Mouse (Mus musculus): ENCODE measurements around the gene Mrpl42.

Gene Mrpl42

DNA sequence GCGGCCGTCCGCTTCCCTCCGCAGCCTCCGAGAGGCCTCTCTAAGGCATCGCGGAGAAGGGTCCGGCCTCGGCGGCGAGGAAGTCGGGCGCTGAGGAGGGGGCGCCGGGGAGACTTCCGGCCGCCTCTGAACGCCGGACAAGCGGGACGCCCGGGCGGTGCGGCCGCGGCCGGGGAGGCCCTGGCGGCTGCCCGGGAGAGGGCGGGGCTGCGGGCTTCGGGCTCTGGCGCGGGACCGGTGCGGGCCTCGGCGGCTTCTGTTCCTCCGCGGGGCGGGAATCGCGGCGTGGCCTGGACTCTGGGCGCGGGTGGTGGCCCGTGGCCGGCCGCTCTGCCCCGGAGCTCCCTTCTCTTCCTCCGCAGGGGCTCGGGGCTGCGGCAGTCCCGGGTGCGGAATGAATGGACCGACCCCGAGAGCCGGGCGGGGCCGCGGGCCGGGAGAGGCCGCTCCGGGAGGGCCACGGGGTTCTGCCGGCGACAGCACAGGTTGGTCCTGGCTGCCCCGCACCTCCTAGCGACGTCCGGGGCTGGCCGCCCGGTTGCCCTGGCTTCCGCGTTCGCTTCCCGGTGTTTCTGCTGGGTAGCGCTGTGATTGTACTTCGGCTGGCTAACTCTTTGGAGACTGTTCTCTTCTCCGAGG, 13.7 kb upstream of the Mrpl42 start:
- DNase-seq (ENCODE audit: low spot score), result no peak

DNA sequence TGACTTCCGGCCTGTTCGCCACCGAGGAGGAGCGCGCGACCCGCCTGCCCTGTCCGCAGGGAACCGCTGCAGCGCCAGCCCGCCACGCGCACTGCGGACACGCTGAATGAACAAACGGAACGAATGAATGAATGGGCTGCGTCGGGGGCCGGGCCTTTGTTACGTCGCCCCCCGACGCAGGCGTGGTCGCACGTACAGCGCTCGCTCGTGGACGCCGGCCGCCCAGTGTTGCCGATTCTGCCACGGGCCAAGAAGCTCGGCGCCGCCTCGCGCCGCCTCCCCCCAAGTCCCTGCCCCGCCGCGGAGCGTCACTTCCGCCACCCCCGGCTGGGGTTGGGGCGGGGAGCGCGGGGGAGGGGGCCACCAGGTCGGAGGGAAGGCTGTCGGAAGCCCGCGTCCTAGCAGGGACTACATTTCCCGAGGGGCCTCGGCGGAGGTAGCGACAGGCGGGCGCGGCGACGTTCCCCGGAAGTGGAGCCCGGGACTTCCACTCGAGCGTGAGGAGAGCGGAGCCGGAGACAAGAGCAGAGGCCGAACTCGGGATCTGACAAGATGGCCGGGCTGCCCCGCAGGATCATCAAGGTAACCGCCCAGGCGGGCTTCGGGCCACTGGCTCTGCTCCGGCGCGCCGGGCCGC, 13.0 kb upstream of the Mrpl42 start, which contains the start of gene Ube2n:
Gene Ube2n (plus strand): TSS at position 490 of the 637 bp plus-strand sequence.
- DNase-seq (ENCODE audit: low spot score), result peak; percentile 94

DNA sequence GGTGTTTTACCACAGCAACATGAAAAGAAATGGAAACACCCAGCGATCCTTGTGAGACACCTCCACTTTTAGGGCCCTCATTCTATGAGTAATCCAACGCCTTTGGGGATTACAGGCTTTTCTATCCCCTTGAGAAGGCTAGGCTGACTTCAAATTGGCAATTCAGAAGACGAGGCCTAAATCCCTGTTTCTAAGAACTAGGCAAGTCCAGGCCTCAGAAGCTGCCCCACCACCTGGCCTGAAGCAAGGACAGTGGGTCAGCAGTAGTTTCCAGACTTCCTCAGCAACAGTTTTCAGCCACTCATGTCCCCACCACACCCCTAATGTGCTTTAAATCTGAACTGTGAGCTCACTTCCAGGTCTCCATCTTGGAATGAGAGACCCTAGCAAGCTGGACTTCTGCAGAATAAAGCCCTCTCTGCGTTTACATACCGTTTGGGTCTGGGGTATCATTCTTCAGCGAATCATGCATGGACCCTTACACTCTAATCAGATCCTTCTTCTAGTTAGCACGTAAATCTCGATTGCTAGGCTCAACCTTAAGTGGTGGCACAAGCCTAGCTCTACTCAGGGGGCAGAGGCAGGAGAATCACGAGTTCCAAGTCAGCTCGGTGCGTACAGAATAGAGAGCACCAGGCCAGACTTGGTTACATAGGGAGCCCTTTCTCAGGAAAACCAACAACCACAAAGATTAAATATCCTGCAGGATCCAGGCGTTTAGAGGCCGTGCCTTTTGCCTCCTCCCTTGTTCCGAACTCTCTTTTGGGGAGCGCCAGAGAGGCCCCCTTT, 12.2 kb upstream of the Mrpl42 start:
- DNase-seq (ENCODE audit: low spot score), result no peak

DNA sequence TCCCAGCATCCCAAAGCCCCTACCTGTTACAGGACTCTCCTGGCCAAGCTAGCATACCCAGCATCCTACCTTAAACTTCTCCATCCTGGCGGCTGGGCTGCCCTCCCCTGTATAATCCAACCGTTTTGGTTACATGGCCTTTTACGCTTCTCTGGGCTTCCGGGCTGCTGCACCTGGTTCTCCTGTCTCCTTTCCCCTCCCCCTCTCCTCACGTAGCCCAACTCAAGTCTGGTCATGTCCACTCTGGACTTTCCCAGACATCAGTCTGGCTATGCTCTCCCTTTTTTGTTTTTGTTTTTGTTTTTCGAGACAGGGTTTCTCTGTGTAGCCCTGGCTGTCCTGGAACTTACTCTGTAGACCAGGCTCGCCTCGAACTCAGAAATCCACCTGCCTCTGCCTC, 10.9 kb upstream of the Mrpl42 start:
- DNase-seq (ENCODE audit: low spot score), result no peak

DNA sequence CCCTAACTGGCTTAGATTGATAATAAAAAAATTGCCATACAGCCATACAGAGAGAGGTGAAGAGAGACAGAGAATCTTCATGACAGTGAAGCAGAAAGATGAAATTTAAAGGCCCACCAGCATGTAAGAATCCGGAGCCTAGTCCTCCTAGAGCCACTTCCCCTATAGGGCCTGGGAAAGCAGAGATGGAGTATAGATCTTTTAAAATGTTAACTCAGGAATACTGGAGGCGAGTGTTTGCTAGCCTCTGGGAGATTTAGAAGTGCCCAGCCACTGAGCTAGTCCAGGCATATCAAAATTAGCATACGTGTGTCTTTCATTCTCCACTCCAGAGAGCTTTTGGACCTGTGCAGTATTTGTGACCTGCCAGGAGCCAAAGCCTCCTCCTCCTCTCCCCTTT, 7.5 kb upstream of the Mrpl42 start:
- DNase-seq (ENCODE audit: low spot score), result no peak

DNA sequence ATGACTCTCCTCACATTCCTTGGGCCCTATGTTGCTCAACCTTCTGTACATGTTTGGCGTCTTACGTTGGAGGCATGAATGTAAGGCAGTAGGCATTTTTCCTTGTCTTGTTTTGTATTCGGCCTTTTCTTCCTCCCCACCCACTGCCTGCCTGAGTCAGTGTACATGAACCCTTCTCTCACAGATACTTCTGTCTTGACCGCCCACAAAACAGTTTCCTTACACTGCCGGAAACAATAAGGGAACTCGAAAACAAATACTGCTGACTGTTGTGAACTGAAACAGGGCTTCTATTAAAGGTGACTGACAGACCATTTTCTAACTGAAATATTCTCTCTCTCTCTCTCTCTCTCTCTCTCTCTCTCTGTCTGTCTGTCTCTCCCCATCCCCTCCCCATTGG, 7.1 kb upstream of the Mrpl42 start:
- no peak for DNase-seq (ENCODE audit: low spot score)

DNA sequence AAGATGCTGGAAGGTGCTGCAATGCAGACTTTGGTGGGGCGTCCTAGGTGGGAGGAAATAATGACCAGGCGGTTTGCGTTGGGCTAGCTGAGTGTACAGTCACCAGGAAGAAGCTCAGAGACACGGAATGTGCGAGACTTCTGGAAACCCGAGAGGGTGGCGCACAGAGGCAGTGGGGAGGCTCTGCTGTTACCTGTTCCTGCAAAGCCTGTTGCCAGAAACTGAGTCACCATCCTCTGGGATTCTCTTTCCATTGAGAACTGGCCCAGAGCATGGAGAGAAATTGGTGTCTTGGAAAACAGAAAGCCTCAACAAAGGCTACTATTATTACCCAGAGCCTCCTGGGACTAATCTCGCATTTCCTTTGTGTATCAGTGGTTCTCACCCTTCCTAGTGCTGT, 6.4 kb upstream of the Mrpl42 start:
- DNase-seq (ENCODE audit: low spot score), result no peak

DNA sequence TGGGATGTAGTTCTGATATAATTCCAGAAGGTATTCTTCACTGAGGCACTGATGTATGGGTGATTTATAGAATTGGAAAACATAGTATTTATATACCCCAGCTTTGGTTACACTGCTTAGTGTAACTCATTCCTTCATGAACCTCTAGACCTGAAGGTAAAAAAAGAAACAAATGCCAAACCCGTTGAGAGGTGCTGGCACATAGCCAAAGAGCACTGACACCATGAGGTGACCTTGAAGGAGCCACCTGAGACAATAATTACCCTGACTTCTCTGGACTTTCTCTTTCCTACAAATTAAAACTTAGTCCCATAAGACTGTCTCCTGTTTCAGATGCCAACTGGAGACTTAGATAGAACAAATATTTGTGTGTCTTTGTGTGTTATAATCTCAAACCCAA, 2.6 kb upstream of the Mrpl42 start:
- DNase-seq (ENCODE audit: low spot score), result no peak

DNA sequence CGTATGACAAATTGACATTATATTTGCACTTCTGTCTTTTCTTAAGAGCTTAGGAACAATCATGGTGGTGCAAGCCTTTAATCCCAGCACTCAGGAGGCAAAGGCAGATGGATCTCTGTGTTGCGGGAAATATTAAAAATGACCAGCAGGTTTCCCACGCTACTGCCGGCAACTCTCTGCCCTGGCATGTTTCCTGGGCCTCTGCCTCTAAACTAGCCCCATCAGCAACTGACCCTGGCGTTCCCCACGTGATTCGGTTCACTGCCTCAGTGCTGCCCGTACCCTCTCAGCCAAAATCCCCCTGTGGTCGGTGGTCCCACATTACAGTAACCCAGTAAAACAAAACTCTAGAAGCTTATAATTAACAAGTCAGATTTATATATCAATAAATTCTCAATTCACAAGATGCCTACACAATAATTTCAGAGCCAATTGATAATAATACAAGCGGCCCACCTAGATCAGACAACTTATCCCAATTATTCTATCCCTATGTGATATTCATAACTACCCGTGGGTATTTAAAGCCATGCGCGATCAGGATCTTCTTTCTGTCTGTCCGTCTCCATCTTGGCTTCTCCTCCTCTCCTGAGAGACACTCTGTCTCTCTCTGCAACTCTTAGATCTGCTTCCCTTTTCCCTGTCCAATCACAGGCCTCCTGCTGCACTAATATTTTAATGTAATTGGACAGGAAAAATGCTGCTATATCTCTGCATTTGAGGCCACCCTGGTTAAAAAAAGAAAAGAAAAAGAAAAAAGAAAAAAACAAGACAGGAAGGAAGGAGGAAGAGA, 1.9 kb upstream of the Mrpl42 start:
- DNase-seq (ENCODE audit: low spot score), result no peak

DNA sequence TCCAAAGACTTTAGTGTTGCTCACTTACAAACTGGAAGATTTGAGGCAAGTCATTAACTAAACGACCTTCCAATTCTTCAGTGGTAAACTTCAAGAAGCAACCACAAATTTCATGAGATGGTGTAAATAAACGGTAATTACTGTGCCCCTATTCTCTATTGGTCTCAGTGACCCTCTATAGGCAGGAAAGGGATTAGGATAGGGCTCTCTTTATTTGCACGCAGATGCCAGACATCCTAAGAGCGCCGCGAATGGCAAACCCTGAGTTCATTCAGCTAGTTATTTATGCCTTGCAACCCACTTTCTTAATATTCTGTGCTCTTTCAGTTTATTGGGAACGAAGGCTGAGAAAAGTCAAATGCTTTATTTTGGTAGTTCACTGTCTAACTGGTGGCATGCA, 707 bp downstream of the Mrpl42 start:
- no peak for DNase-seq (ENCODE audit: low spot score)

DNA sequence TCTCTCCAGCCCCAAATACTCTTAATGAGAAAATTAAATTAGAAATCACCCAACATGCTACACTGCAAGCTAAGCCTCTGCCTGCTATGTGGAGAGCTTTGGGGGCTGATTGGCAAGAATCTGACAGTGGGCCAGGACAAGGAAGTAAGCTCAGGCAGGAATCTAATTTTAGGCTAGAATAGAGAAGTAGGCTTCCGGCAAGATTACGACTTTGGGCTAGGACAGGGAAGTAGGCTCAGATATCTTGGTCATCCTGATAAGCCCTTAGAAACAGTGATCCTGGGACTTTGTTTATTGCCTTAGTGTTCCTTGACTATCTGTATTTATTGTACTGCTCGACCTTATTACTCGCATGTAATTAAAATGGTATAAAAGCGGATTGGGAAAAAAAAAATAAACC, 7.5 kb downstream of the Mrpl42 start:
- DNase-seq (ENCODE audit: low spot score), result no peak

DNA sequence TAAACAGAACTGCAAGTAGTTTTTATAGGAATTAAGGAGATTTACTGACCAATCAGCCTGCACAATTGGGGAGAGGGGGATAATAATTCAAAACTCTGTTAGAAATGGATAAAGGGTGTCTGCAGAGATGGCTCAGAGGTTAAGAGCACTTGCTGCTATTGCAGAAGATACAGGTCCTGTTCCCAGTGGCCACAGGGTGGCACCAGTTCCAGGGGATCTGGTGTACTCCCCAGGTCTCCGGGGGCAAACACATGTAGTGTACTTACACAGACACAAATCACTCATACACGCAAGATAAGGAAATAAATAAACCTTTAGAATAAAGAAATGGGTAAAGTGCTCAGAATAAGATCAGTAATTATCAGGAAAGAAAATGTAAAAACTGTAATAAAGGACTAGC, 12.1 kb downstream of the Mrpl42 start:
- DNase-seq (ENCODE audit: low spot score), result no peak

DNA sequence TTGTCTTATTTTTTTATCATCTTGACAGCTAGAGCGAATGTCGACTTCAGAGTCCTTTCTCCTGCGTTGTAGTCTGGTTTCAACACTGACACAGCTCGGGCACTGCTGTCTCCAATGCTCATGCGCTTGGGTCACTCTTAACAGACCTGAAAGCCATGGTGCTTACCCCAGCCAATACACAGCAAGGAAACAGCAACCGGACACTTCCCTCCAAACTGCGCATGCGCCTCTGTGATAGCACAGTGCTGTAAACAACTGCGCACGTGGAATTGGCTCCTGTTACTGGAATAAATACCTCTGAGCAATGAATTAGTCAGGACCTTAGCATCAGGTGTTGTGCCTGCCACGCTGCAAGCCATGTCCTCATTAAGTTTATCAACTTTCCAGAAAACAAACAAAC, 24.2 kb downstream of the Mrpl42 start:
- no peak for DNase-seq (ENCODE audit: low spot score)

DNA sequence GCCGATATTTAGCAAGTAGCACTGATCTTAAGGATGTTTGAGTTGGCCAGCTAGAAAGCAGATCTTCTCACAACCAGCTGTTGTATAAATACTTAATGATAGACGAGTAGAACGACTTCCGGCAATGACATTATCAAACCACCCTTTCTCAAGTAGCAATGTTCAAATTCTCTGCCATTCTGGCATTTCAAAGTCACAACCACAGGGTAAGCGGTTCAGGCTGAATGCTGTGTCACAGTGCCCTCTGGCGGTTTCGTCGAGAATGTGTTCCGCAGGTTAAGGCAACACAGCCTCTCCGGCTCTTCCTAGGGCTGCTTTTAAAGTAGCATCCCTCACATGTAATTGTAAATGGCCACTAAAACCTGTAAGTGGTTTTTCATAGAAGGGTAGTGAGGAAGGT, 25.8 kb downstream of the Mrpl42 start:
- peak; percentile 50 for DNase-seq (ENCODE audit: low spot score)

DNA sequence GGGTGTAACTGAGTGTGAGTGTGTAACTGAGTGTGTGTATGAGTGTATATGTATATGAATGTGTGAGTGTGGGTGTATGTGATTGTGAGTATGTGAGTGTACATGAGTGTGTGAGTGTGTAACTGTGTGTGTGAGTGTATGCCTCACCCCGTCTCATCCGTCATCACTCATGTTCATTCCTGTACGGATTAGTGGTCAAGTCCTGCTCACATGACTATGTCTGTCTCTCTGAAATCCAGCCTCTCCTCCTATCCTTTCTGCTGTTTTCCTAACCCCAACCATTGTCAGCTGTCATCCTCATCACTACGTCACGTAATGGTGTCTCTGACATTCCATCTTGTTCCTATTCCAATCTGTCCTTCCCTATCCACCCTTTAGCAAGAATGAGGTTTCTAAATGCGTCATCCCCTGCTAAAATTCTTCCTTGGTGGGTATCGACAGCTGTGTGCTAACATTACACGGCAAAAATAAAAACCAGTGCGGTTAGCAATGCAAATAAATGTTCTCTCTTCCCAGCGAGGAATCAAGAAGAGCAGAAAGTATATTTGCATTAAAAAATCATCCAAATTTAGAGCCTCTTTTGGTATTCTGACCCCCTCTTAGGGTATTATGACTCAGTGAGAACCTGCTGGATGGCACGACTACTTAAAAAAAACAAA, 29.7 kb downstream of the Mrpl42 start:
- DNase-seq (ENCODE audit: low spot score), result no peak

DNA sequence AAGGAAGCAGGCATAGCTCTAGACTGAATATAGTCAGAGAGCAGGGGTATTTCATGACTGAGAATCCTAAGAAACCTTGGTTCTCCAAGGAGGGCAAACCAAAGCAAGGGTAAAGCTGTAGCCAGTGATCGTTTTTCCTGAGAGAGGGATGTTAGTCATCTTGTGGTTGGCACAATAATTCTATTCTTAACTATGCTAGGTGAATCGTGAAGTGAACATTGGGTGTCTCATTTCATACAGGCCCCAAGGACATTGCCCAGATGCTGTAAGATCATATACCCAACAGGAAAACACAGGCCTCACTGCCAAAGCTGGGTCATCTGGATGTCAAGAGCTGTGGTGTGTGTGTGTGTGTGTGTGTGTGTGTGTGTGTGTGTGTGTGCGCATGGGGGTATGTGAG, 30.6 kb downstream of the Mrpl42 start:
- DNase-seq (ENCODE audit: low spot score), result no peak

DNA sequence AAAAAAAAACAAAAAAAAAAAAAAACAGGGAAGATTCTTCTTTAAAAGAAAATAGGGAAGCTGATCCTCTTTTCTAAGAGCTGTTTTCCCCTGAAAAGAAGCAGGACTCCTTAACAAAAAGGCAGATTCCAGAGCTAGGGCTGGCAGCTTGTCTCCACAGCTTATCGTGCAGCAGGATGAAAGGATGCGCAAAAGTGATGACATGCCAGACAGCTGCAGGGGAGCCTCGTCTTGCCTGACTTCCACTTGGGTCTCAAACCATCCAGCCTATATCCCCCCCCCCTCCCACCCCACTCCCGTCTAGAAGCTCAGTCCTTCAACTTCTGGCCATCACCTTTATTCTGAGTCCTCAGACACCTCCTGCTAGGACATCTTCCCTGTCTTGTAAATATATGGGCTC, 32.8 kb downstream of the Mrpl42 start:
- DNase-seq (ENCODE audit: low spot score), result no peak

DNA sequence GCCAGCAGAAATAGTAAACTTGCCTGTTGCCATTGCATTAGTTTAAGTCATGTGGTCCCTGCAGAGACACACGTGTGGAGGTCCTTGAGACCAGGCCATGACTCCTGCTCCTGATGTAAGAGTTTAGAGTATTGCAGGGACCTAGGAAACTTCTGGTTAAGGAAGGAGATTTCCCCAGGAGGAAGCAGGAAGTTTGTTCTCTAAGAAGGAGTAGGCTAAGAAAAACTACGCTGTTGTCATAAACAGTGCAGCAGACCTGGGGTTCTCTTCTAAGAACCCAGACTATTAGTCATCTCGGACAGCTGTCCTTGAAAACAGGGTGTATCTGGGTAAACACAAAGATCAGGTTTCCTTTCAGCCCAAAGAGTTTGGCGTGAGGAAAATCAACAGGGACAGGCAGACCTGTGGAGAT, 36.2 kb downstream of the Mrpl42 start:
- DNase-seq (ENCODE audit: low spot score), result no peak

DNA sequence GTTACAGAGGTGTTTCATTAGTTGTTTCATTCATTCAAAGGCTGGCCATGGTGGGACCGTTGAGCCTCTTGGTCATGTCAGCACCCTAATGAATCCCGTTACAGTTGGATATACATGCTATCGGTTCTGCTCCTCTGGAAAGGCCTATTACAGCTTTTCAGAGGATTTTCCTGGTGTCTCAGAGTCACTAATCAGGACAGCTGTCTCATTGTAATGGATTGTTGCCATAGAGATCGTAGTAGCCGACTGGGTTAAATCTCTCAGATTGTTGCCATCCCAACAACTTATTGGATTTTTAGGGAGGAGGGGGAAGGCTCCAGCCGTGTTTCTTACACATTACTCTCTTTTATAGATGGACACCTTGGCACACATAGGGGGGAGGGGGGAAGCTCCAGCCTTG, 37.2 kb downstream of the Mrpl42 start:
- DNase-seq (ENCODE audit: low spot score), result no peak

DNA sequence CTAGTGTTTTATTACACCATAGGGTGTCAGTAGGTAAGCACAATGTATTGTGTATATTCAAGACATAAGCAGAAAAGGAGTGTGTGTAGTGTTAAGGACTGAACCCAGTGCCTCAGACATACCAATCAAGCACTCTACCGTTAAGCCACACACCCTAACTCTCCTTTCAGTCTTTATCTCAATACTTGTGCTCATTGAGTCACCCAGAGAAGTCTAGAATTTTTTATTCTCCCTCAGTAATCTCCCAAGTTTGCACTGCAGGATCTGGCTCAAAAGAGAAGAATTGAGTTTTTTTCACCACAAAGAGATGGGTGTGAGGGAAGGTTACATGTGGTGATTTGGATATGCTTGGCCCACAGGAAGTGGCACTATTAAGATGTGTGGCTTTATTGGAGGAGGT, 39.5 kb downstream of the Mrpl42 start:
- DNase-seq (ENCODE audit: low spot score), result no peak

DNA sequence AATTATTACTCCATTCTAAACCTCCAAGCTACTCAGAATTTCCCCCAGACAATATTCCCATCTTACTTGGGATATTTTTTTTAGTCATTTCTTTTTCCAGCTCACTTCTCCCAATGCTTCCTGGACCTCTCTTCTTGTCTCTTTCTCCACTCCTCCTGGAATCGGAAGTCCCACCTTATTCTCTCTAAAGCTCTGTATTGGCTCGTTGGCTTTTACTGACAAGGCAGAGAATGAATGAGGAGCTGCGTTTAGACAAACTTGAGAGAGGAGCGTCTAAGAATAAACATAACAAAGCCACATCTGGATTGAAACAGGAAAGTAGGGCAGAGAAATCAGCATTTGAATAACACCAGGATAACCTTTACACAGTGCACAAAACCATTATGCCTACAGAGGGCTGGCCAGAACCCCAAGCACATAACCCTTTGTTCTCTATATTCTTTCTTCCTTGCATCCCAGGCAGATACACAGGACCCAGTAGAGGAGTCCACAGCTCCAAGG, 40.6 kb downstream of the Mrpl42 start:
- no peak for DNase-seq (ENCODE audit: low spot score)
